Mouse (Mus musculus) bone marrow macrophage, adult 2 months (primary cell): ENCODE results near the gene Pi16.

Experiments used
- CTCF ChIP-seq: IDR thresholded peaks from 2 replicates; pipeline ENCODE4 v1.5.1; 2012; ENCODE audit warnings: low read depth, mild to moderate bottlenecking, low read length, moderate library complexity
- POLR2A ChIP-seq: IDR thresholded peaks from 2 replicates; pipeline ENCODE4 v1.6.1; 2012; ENCODE audit warnings: mild to moderate bottlenecking, low read depth, low read length, borderline replicate concordance

GRCm38 (mm10) chr17:29299282-29299681 lies 18.2 kb upstream of the Pi16 start:
- TF ChIP-seq CTCF (no peak), POLR2A (no peak)
